Mouse (Mus musculus) lung, adult 2 months (tissue): Measurements from ENCODE around the gene Ablim1. TPM values are rescaled to one million over a fixed set of nuclear protein-coding genes. Genes with fewer than 3 reads are reported as not detected.

Experiments used
- DNase-seq: peaks from one replicate; pipeline ENCODE4 v3.0.0; 2022
- H3K4me1 ChIP-seq: fragments of 200-500 bp; 2 replicates; pipeline ENCODE4 v1.6.1; 2011; ENCODE audit warnings: low read length; ENCODE audit not compliant: control insufficient read depth, insufficient read depth
- H3K4me3 ChIP-seq: fragments of 200-500 bp; replicated peaks from 2 replicates; pipeline ENCODE3; 2011; ENCODE audit warnings: low read depth, mild to moderate bottlenecking, control low read depth, low read length; ENCODE audit errors: extremely low read depth
- CTCF ChIP-seq: fragments of 200-500 bp; IDR thresholded peaks from 2 replicates; pipeline ENCODE4 v1.5.1; 2011; ENCODE audit warnings: mild to moderate bottlenecking, low read length, control low read depth; ENCODE audit not compliant: insufficient read depth
- POLR2A ChIP-seq: fragments of 200-500 bp; IDR thresholded peaks from 2 replicates; pipeline ENCODE4 v1.6.1; 2011; ENCODE audit warnings: low read depth, mild to moderate bottlenecking, control low read depth, low read length, borderline replicate concordance; ENCODE audit errors: extremely low read depth
- WGBS: fragments of 180-500 bp; shearing (Covaris S2); methylation state at CpG from one replicate; pipeline ENCODE4 v1.1.7; 2018; 5-methylcytosine and 5-hydroxymethylcytosine counted together
- polyA plus RNA-seq: library from polyadenylated mRNA; depleted of rRNA; stranded (reverse); fragments of >200 nt; gene quantifications from 2 replicates; pipeline ENCODE4 v1.2.3, GENCODE M21; 2012; rRNA removed

Gene Ablim1
- 53.6 and 71.3 TPM in 2 replicates for polyA plus RNA-seq

- Histone ChIP-seq H3K4me3 (peak within 1 kb of the TSS; percentile 55), H3K4me1 (no peaks in the 10 kb centered on the region)
- TF ChIP-seq CTCF (no peak), POLR2A (no peak)
- peak; percentile 66 for DNase-seq
- WGBS: under 1% methylated on average over 52 of the region's 52 CpGs
Measured at GRCm38 (mm10) chr19:57314346-57315012, at the start of gene Ablim1. TSS of gene Ablim1 (minus strand) at chr19:57314919.

GRCm38 (mm10) chr19:57363538-57363937, 48.8 kb upstream of the Ablim1 start:
- DNase-seq: no peak
- H3K4me1 ChIP-seq: peaks cover 38% of the 10 kb centered on the region
- no peak for TF ChIP-seq CTCF
- no peak for TF ChIP-seq POLR2A
- no peak overlapping the region for H3K4me3 ChIP-seq
- WGBS: 79% methylated on average over 7 of the region's 7 CpGs

- TF ChIP-seq CTCF (no peak), POLR2A (no peak)
- no peak overlapping the region for H3K4me3 ChIP-seq
- DNase-seq: no peak
- WGBS: 16% methylated on average over 7 of the region's 7 CpGs
- peaks cover 39% of the 10 kb centered on the region for H3K4me1 ChIP-seq
Measured at GRCm38 (mm10) chr19:57363076-57363475, 48.4 kb upstream of the Ablim1 start.

GRCm38 (mm10) chr19:57362586-57362985, 47.9 kb upstream of the Ablim1 start:
- H3K4me3 ChIP-seq: no peak overlapping the region
- no peak for DNase-seq
- TF ChIP-seq POLR2A: no peak
- TF ChIP-seq CTCF: no peak
- peaks cover 39% of the 10 kb centered on the region for H3K4me1 ChIP-seq
- WGBS: 33% methylated on average over 5 of the region's 5 CpGs

GRCm38 (mm10) chr19:57361939-57362307, 47.2 kb upstream of the Ablim1 start:
- peaks cover 39% of the 10 kb centered on the region for H3K4me1 ChIP-seq
- no peak for TF ChIP-seq POLR2A
- no peak for TF ChIP-seq CTCF
- H3K4me3 ChIP-seq: peak overlapping the region; percentile 91
- 9% methylated on average over 3 of the region's 3 CpGs for WGBS
- no peak for DNase-seq

GRCm38 (mm10) chr19:57361131-57361938, 46.6 kb upstream of the Ablim1 start:
- WGBS: 1% methylated on average over 76 of the region's 78 CpGs
- TF ChIP-seq CTCF: no peak
- TF ChIP-seq POLR2A: no peak
- H3K4me1 ChIP-seq: peaks cover 39% of the 10 kb centered on the region

GRCm38 (mm10) chr19:57360341-57361130, 45.8 kb upstream of the Ablim1 start, which contains the start of gene Fam160b1:
TSS of gene Fam160b1 (plus strand) at chr19:57360680.
- peak; percentile 90 for DNase-seq
- WGBS: under 1% methylated on average over 65 of the region's 70 CpGs
- TF ChIP-seq CTCF (peak; percentile 20; the same call in 1 of the 2 replicates), POLR2A (peak; percentile 86; the same call in 1 of the 2 replicates)
- Histone ChIP-seq H3K4me1 (peaks cover 37% of the 10 kb centered on the region), H3K4me3 (peak within 1 kb of the TSS; percentile 91)

More at GRCm38 (mm10) chr19:57361131-57361938, 46.6 kb upstream of the Ablim1 start:
- peak; percentile 72 for DNase-seq
- H3K4me3 ChIP-seq: peak overlapping the region; percentile 91

- 17% methylated on average over 10 of the region's 10 CpGs for WGBS
- no peak for DNase-seq
- Histone ChIP-seq H3K4me1 (peaks cover 31% of the 10 kb centered on the region), H3K4me3 (peak overlapping the region; percentile 69)
- no peak for TF ChIP-seq POLR2A
- TF ChIP-seq CTCF: no peak
Measured at GRCm38 (mm10) chr19:57359701-57360326, 45.1 kb upstream of the Ablim1 start.
